Mouse (Mus musculus) cerebral cortex, adult 2 months (tissue): ENCODE results near the gene Smim22.

Experiments used
- WGBS: fragments of 180-500 bp; shearing (Covaris S2); methylation state at CpG from one replicate; pipeline ENCODE4 v1.1.7; 2018; 5-methylcytosine and 5-hydroxymethylcytosine counted together

Gene Smim22

DNA sequence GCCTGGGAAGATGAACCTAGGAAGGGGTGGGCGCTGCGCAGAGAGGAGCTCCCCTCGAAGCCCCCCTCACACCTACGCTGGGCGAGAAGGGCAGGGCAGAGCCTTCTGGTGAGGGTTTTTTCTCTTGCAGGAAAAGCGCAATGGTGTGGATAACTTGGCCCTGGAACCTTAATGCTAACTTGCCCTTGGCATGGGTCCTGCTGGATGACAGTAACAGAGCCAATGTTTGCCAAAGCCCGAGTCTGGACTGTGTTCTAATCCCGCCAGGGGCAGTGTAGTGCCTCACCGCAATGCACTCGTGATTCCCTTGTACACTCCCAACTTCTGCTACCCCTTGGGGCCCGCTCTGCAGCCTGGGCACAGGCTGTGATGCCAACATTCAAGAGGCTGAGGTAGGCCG, 988 bp downstream of the Smim22 start:
- 83% methylated on average over 12 of the region's 12 CpGs for WGBS

GRCm38 (mm10) chr16:5010371-5010935, 3.4 kb downstream of the Smim22 start:
- WGBS, result 85% methylated on average over 10 of the region's 10 CpGs

DNA sequence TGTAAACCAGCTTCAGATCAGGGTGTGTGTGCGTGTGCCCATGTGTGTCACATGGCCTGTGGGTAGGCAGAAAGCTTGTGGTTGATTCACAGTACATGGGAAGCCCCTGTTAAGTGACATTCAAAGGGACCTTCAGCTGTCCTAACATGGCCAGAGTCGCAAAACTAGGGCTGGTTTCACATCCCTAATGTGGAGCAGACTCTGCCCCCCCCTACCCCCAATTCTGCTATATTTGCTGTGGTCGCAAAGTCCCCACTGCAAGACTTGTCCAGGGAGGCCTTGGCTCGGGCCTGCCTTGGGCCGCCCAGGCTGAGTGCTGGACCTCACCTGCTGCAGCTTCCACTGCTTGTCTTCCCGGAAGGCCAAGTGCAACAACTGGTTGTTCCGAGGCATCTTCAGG, 4.2 kb downstream of the Smim22 start:
- WGBS, result 90% methylated on average over 7 of the region's 7 CpGs

- 45% methylated on average over 13 of the region's 13 CpGs for whole genome bisulfite sequencing
These were observed 5.2 kb downstream of the Smim22 start for GRCm38 (mm10) chr16:5012036-5013005.

DNA sequence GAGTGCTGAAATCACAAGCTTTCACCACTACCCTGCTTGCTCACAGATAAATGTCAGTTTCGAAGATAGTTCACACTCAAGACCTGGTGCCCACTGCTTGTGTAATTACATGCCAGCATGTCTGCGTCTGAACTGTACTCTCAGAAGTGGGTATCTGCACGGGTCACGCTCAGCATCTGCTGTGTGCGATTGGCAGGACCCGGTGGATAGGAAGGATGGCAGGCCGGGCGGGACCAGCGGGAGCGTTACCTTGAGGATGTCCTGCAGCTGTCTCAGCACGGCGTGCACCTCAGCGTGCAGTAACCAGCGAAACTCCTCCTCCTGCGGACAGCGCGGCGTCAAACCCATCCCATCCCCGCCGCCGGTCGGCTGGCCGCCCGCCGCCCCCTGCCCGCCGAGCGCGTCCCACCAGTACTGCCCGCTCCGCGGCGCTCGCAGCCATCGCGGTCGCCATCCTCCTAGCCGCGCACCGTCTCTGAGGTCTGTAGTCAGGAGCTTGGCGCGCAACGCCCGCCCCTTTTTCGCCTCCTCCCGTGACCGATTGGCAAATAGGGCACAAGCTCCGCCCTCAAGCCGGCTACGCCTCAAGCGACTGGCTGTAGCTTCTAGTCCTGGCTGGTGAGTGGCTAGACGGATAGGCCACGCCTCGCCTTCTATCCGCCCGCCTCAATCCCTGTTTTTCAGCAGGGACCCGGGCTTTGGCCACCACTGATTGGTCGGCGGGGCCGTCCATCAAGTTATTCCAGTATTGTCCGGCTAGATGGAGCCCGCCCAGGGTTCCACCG, 6.2 kb downstream of the Smim22 start, which contains the start of gene Rogdi:
Gene Rogdi, minus strand, starts transcription at position 500 of the 785 bp plus-strand sequence.
- WGBS, result under 1% methylated on average over 58 of the region's 63 CpGs

DNA sequence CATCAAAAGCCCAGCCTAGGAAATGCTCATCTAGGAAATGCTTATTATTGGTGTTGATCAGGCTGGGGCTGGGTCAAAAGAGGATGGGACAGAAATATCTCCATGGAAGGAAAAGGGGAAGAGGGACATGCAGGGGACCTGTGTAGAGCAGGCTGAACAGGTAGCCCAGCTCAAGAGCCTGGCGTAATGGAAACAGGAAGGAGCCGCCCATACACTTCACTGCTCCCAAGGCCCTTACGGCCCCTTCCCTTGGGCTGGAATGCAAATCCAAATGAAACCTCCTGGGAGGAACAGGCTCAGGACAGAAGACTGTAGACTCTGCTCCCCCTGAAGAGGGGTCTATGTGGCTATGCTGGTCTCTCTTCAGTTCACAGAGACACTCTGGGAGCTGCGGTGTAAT, 7.5 kb downstream of the Smim22 start:
- 92% methylated on average over 4 of the region's 4 CpGs for WGBS

DNA sequence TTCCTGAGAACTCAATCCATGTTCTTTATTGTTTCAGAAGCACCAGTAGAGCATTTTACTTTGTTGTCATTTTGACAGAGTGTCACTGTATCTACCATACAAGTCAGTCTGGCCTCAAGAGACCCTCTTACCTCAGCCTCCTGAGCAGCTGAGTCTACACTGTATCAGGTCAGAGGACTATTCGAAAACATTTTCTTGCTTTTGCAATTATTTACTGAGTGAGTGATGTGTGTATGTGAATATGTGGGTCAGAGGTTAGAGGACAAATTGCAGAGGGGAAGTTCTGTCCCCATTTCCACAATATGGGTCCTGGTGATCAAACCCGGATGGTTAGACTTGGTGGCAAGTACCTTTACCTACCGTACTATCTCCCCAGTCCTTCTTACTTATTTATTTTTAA, 16.9 kb downstream of the Smim22 start:
- WGBS, result 93% methylated on average over 3 of the region's 3 CpGs

- 53% methylated on average over 2 of the region's 2 CpGs for WGBS
These were observed 22.8 kb downstream of the Smim22 start for GRCm38 (mm10) chr16:5029847-5030246.

DNA sequence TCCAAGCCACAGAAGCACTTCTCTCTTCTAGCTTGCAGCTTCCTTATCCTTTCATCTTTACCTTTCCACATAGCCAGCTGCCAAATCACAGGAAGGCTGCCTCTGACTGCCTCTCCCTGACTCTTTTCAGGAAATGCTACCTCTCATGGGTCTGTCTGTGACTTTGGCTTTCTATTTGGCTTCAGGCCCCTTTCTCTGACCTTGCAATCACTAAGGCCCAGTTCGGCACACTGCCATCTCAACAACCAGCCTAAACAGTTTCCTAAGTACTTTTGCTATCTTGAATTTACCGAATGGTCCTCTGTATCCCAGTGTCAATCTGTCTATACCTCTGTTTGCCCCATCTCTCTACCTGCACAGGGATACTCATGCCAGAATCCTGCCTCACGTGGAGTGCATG, 28.5 kb downstream of the Smim22 start:
- WGBS, result 96% methylated on average over 3 of the region's 3 CpGs

DNA sequence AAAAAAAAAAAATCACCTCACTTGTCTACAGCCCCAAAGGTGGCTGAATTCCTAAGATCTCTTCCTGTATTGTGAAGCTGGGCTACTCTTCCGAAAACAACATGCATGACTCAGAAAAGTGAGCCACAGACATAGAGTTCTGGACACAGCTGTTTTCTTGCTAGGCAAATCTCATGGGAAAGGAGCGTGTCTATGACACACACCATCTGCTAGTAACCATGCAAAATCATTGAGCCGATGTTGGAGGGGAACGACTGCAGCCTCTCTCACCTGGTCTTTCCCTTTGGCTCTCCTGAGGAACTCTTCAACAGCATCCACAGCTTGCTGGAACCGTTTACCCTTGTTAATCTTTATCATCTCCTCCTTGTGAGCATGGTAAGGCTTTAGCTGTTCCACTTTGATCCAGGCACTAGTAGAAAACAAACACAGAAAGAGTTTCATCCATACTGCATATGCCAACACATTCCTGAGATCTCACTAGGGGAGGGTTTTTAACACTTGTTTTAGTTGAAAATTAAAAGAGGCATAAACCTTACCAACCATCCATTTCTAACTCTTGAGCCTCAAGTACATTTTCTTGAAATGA, 29.7 kb downstream of the Smim22 start:
- 65% methylated on average over 5 of the region's 5 CpGs for WGBS

DNA sequence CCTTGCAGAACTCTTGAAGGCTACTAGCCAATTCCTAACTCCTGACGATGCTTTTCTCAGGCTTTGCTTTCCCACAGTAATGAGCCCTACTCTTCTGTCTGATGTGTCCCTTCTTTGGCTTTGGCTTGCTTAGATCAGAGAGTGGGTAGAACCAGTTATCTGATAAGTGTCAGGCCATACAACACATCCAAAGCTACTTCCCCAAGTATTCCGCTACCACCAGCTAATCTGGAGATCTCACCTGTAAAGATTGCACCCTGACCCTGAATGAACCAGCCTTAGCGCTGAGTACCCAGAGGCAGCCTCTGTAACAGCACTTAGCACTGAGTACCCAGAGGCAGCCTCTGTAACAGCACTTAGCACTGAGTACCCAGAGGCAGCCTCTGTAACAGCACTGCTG, 38.2 kb downstream of the Smim22 start:
- 85% methylated on average over 3 of the region's 3 CpGs for WGBS

DNA sequence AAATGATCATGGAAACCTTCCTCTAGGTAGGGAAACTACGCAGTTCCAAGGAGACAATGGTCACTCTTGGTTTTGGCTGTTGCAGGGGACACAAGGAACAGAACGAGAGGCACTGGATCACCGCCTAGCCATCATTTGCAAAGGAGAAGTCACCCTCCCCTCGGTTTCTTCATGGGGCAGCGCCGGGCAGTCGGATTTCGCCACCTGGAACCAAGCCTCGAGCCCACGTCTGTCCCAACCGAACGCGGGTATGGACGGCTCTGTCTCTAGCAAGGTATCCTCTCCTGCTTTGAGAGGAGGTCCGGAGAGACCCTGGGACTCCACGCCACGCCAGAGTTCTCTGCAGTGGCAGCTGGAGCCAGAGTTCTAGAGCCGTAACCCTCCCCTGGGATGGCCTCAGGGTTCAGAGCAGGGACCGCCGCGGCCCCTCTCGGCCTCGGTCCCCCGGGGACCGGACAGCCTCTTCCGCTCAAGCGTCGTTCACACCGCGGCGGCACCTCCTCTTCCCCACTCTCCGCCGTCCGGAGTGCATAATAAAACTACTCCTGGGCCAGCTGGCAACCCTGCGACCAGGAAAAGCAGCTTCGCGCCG, 42.2 kb downstream of the Smim22 start:
- WGBS, result under 1% methylated on average over 38 of the region's 38 CpGs

- WGBS, result under 1% methylated on average over 55 of the region's 56 CpGs
These were observed 42.7 kb downstream of the Smim22 start, which contains the start of the genes Glyr1 and Ubn1 for GRCm38 (mm10) chr16:5049774-5050234. Glyr1 (minus strand) TSS chr16:5049863. Ubn1 (plus strand) TSS chr16:5050057.

- under 1% methylated on average over 78 of the region's 78 CpGs for WGBS
These were observed 43.4 kb downstream of the Smim22 start for GRCm38 (mm10) chr16:5050251-5051110.
